Mouse (Mus musculus): ENCODE results near the gene Rubcn. TPM values are rescaled to one million over a fixed set of nuclear protein-coding genes. Genes with fewer than 3 reads are reported as not detected.

Rubcn gene
- polyA plus RNA-seq, 1 experiment from 2014 or later = 11.0 TPM

DNA sequence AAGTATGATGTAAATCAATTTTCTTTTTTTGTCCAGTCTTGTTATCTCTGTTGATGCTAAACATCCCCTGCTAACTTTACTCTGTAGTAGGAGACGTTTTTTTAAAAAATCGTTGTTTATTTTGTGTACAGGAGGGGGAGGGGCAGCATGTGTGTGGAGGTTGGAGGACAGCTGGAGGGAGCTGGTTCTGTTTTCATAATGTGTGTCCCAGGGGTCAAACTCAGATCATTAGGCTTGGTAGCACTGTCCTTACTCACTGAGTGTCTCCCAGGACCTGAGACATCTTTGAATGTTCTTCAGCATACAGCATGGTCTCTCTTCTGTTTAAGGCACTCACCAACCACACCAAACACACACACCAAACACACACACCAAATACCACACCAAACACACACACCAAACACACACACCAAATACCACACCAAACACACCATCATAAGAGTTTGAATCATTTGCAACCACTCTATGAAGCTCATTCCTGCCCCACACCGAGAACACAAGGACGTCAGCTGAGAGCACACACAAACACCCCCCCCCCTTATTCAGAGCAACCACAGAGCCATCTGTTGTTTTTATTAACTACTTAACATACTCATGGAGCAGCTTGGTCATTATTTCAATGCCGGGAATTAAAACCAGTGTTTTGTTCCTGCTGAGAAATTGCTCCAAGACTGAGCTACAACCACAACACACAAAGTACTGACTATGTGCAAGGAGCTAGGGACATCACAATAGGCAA, 94.1 kb downstream of the Rubcn start:
- no peaks in the 10 kb centered on the region for H3K4me1 ChIP-seq (replicated peaks; ENCODE audit: control insufficient read depth, insufficient read depth, low read length)
- H3K9me3 ChIP-seq (ENCODE audit: control insufficient read depth, low read length) = peaks cover 2% of the 10 kb centered on the region; the same call in 1 of the 2 replicates
- DNase-seq (ENCODE audit: low spot score) = no peak
- H3K27ac ChIP-seq (ENCODE audit: low read depth, low read length) = no peak overlapping the region
- ATAC-seq (replicated peaks; ENCODE audit: low FRiP score) = no peak
- WGBS = 62% methylated on average over 5 of the region's 5 CpGs
- H3K4me2 ChIP-seq = no peak overlapping the region
- H3K4me3 ChIP-seq (ENCODE audit: low read depth, low read length) = no peak overlapping the region
- H3K27me3 ChIP-seq (replicated peaks; ENCODE audit: control insufficient read depth, insufficient read depth, low read length) = 0 out of 2 replicates have a peak, but pooled peaks cover 2% of the 10 kb centered on the region
- H3K36me3 ChIP-seq (ENCODE audit: control insufficient read depth, insufficient read depth, low read length) = no peaks in the 10 kb centered on the region
- H3K9ac ChIP-seq (ENCODE audit: low read depth, low read length) = no peak overlapping the region

- Histone ChIP-seq H3K4me3 (ENCODE audit: low read depth, low read length) (no peak overlapping the region), H3K27me3 (replicated peaks; ENCODE audit: control insufficient read depth, insufficient read depth, low read length) (0 out of 2 replicates have a peak, but pooled peaks cover 2% of the 10 kb centered on the region), H3K9me3 (ENCODE audit: control insufficient read depth, low read length) (no peaks in the 10 kb centered on the region), H3K36me3 (ENCODE audit: control insufficient read depth, insufficient read depth, low read length) (no peaks in the 10 kb centered on the region), H3K4me2 (no peak overlapping the region), H3K27ac (ENCODE audit: low read depth, low read length) (no peak overlapping the region), H3K4me1 (replicated peaks; ENCODE audit: control insufficient read depth, insufficient read depth, low read length) (no peaks in the 10 kb centered on the region), H3K9ac (ENCODE audit: low read depth, low read length) (no peak overlapping the region)
- DNase-seq (ENCODE audit: low spot score) (no peak), ATAC-seq (replicated peaks; ENCODE audit: low FRiP score) (no peak)
- 43% methylated on average over 8 of the region's 8 CpGs for WGBS
Measured at GRCm38 (mm10) chr16:32778956-32779355, 98.6 kb downstream of the Rubcn start.

GRCm38 (mm10) chr16:32776676-32777075, 100.9 kb downstream of the Rubcn start:
- Histone ChIP-seq H3K4me3 (ENCODE audit: low read depth, low read length) (no peak overlapping the region), H3K27ac (ENCODE audit: low read depth, low read length) (no peak overlapping the region), H3K4me1 (replicated peaks; ENCODE audit: control insufficient read depth, insufficient read depth, low read length) (no peaks in the 10 kb centered on the region), H3K9ac (ENCODE audit: low read depth, low read length) (no peak overlapping the region), H3K36me3 (ENCODE audit: control insufficient read depth, insufficient read depth, low read length) (no peaks in the 10 kb centered on the region), H3K27me3 (replicated peaks; ENCODE audit: control insufficient read depth, insufficient read depth, low read length) (0 out of 2 replicates have a peak, but pooled peaks cover under 1% of the 10 kb centered on the region), H3K4me2 (no peak overlapping the region), H3K9me3 (ENCODE audit: control insufficient read depth, low read length) (no peaks in the 10 kb centered on the region)
- no peak for ATAC-seq (replicated peaks; ENCODE audit: low FRiP score)
- DNase-seq (ENCODE audit: low spot score) = no peak
- 58% methylated on average over 10 of the region's 10 CpGs for WGBS

Other genes with a start within 250 kb of the Rubcn start
- gene Tnk2, start 233.9 kb downstream of the Rubcn start, polyA plus RNA-seq (2014; fragmentation: Nextera tagmentation; extraction: Ambion mirVana) = 10.8 and 11.6 TPM in 2 replicates
- 0.41 and 0.66 TPM in 2 replicates for gene Muc4, start 141.9 kb downstream of the Rubcn start, polyA plus RNA-seq (2014; fragmentation: Nextera tagmentation; extraction: Ambion mirVana)
- not detected in 2 replicates for gene Muc20, start 80.3 kb downstream of the Rubcn start, polyA plus RNA-seq (2014; fragmentation: Nextera tagmentation; extraction: Ambion mirVana)
- not detected in 2 replicates for gene Smbd1, start 67.3 kb downstream of the Rubcn start, polyA plus RNA-seq (2014; fragmentation: Nextera tagmentation; extraction: Ambion mirVana)
- gene Fyttd1, start 266 bp downstream of the Rubcn start, polyA plus RNA-seq (2014; fragmentation: Nextera tagmentation; extraction: Ambion mirVana) = 79.9 and 92.7 TPM in 2 replicates
- 15.9 and 16.3 TPM in 2 replicates for gene Lrch3, start 36.3 kb upstream of the Rubcn start, polyA plus RNA-seq (2014; fragmentation: Nextera tagmentation; extraction: Ambion mirVana)
- 4.1 and 4.2 TPM in 2 replicates for gene Iqcg, start 178.5 kb upstream of the Rubcn start, polyA plus RNA-seq (2014; fragmentation: Nextera tagmentation; extraction: Ambion mirVana)
- 1,254 and 1,406 TPM in 2 replicates for gene Rpl35a, start 178.7 kb upstream of the Rubcn start, polyA plus RNA-seq (2014; fragmentation: Nextera tagmentation; extraction: Ambion mirVana)
- 1.5 and 2.8 TPM in 2 replicates for gene Lmln, start 184.8 kb upstream of the Rubcn start, polyA plus RNA-seq (2014; fragmentation: Nextera tagmentation; extraction: Ambion mirVana)